Mouse (Mus musculus): Measurements from ENCODE around the gene Ssc4d. TPM values are rescaled to one million over a fixed set of nuclear protein-coding genes. Genes with fewer than 3 reads are reported as not detected.

Ssc4d gene
- polyA plus RNA-seq, 1 experiment from 2014 or later = 3.5 TPM

- Histone ChIP-seq H3K4me2 (no peak overlapping the region), H3K4me1 (no peaks in the 10 kb centered on the region), H3K4me3 (no peak overlapping the region), H3K36me3 (no peaks in the 10 kb centered on the region), H3K9me3 (no peaks in the 10 kb centered on the region), H3K27ac (no peak overlapping the region), H3K27me3 (no peaks in the 10 kb centered on the region), H3K9ac (no peak overlapping the region)
- WGBS = 79% methylated on average over 7 of the region's 7 CpGs
- no peak for ATAC-seq (ENCODE audit: borderline replicate concordance, extremely low read depth, low FRiP score, low TSS enrichment)
Measured at GRCm38 (mm10) chr5:135971876-135972275, 2.5 kb downstream of the Ssc4d start.

- Histone ChIP-seq H3K36me3 (no peaks in the 10 kb centered on the region), H3K27me3 (no peaks in the 10 kb centered on the region), H3K4me2 (no peak overlapping the region), H3K9ac (no peak overlapping the region), H3K9me3 (no peaks in the 10 kb centered on the region), H3K4me1 (peaks cover 5% of the 10 kb centered on the region), H3K27ac (no peak overlapping the region), H3K4me3 (no peak overlapping the region)
- 67% methylated on average over 6 of the region's 6 CpGs for WGBS
- ATAC-seq (ENCODE audit: borderline replicate concordance, extremely low read depth, low FRiP score, low TSS enrichment) = no peak
Measured at GRCm38 (mm10) chr5:135970247-135970646, 4.1 kb downstream of the Ssc4d start.

- H3K4me1 ChIP-seq = peaks cover 5% of the 10 kb centered on the region
- 62% methylated on average over 1 of the region's 1 CpGs for WGBS
- no peak overlapping the region for H3K9ac ChIP-seq
- no peak overlapping the region for H3K27ac ChIP-seq
- H3K27me3 ChIP-seq = no peaks in the 10 kb centered on the region
- ATAC-seq (ENCODE audit: borderline replicate concordance, extremely low read depth, low FRiP score, low TSS enrichment) = no peak
- H3K36me3 ChIP-seq = no peaks in the 10 kb centered on the region
- no peak overlapping the region for H3K4me3 ChIP-seq
- no peak overlapping the region for H3K4me2 ChIP-seq
- no peaks in the 10 kb centered on the region for H3K9me3 ChIP-seq
Measured at GRCm38 (mm10) chr5:135968781-135969180, 5.5 kb downstream of the Ssc4d start.

DNA sequence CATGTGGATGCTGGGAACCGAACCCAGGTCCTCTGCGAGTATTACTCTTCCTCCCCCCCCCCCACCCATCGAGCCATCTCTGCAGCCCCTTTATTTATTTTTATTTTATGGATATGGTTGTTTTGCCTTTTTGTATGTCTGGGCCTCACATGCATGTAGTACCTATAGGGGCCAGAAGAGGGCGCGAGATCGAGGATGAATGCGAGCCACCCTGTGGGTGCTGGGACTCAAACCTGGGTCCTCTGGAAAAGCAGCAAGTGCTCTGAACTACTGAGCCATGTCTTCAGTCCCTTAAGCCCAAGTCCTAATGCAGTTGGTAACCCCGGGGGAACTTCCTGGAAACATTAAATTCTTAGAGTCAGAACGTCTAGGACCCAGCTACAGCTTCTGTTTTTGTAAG lies 7.5 kb downstream of the Ssc4d start:
- H3K4me2 ChIP-seq = no peak overlapping the region

GRCm38 (mm10) chr5:135965501-135965930 lies 8.8 kb downstream of the Ssc4d start:
- no peak for ATAC-seq (ENCODE audit: borderline replicate concordance, extremely low read depth, low FRiP score, low TSS enrichment)
- Histone ChIP-seq H3K4me2 (peak overlapping the region; percentile 58), H3K9ac (no peak overlapping the region), H3K4me3 (peak overlapping the region; percentile 28), H3K27me3 (no peaks in the 10 kb centered on the region), H3K4me1 (peaks cover 16% of the 10 kb centered on the region), H3K36me3 (no peaks in the 10 kb centered on the region), H3K27ac (peak overlapping the region; percentile 68), H3K9me3 (no peaks in the 10 kb centered on the region)
- WGBS = 6% methylated on average over 24 of the region's 24 CpGs

More for the DNA sequence above, 7.5 kb downstream of the Ssc4d start:
- Histone ChIP-seq H3K36me3 (no peaks in the 10 kb centered on the region), H3K9me3 (no peaks in the 10 kb centered on the region), H3K9ac (no peak overlapping the region), H3K4me1 (peaks cover 11% of the 10 kb centered on the region), H3K4me3 (no peak overlapping the region), H3K27ac (no peak overlapping the region), H3K27me3 (no peaks in the 10 kb centered on the region)
- WGBS = 54% methylated on average over 9 of the region's 9 CpGs
- ATAC-seq (ENCODE audit: borderline replicate concordance, extremely low read depth, low FRiP score, low TSS enrichment) = no peak

DNA sequence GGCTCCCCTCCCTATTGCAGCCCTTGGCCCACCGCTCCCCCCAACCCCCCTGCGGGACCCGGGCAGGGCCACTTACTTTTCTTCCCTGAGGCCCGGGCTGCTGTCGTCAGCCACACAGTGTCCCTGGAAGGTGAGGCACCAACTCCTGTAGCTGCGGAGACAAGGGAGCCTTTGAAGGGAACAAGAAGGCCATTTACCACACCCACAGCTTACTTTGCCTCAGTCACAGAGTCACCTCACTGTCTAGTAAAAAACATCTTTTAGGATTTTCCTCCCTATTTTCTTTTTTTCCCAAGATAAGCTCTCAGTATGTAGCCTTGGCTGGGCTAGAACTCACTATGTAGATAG lies 11.1 kb downstream of the Ssc4d start:
- Histone ChIP-seq H3K27ac (peak overlapping the region; percentile 96), H3K4me1 (peaks cover 16% of the 10 kb centered on the region), H3K9ac (peak overlapping the region; percentile 88), H3K27me3 (no peaks in the 10 kb centered on the region), H3K4me3 (peak overlapping the region; percentile 60), H3K4me2 (peak overlapping the region; percentile 98), H3K36me3 (no peaks in the 10 kb centered on the region), H3K9me3 (no peaks in the 10 kb centered on the region)
- WGBS = 9% methylated on average over 6 of the region's 6 CpGs
- no peak for ATAC-seq (ENCODE audit: borderline replicate concordance, extremely low read depth, low FRiP score, low TSS enrichment)

GRCm38 (mm10) chr5:135962492-135963279 lies 11.6 kb downstream of the Ssc4d start:
- peak; percentile 95 for ATAC-seq (ENCODE audit: borderline replicate concordance, extremely low read depth, low FRiP score, low TSS enrichment)
- no peaks in the 10 kb centered on the region for H3K36me3 ChIP-seq
- peak overlapping the region; percentile 96 for H3K27ac ChIP-seq
- WGBS = under 1% methylated on average over 64 of the region's 64 CpGs
- H3K4me3 ChIP-seq = peak overlapping the region; percentile 60
- H3K4me1 ChIP-seq = peaks cover 16% of the 10 kb centered on the region
- H3K27me3 ChIP-seq = no peaks in the 10 kb centered on the region
- H3K4me2 ChIP-seq = peak overlapping the region; percentile 98
- H3K9me3 ChIP-seq = no peaks in the 10 kb centered on the region
- peak overlapping the region; percentile 88 for H3K9ac ChIP-seq

DNA sequence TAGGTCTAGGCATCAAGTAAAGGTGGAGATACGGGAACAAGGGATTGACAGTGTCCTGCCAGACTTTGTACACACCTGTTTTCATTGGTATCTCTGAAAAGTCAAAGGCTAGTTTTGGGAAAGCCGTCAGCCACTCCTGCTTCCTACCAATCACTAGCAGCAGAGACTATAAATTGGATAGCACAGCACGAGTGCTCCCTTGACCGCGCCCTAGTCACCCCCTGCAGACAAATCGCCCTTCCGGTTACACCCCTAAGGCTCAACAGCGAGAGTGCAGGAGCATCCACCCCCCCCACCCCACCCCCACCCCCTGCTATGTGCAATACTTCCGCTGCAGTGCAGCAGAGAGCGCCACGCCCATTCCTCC lies 12.2 kb downstream of the Ssc4d start:
- ATAC-seq (ENCODE audit: borderline replicate concordance, extremely low read depth, low FRiP score, low TSS enrichment) = peak; percentile 76; the same call in 1 of the 2 replicates
- 0 out of 2 replicates have a peak overlapping the region, but pooled peaks have one; percentile 14 for H3K9ac ChIP-seq
- no peaks in the 10 kb centered on the region for H3K27me3 ChIP-seq
- H3K4me3 ChIP-seq = peak overlapping the region; percentile 60
- peak overlapping the region; percentile 98 for H3K4me2 ChIP-seq
- peaks cover 18% of the 10 kb centered on the region for H3K4me1 ChIP-seq
- no peaks in the 10 kb centered on the region for H3K9me3 ChIP-seq
- H3K36me3 ChIP-seq = no peaks in the 10 kb centered on the region
- peak overlapping the region; percentile 96 for H3K27ac ChIP-seq
- under 1% methylated on average over 11 of the region's 11 CpGs for WGBS

DNA sequence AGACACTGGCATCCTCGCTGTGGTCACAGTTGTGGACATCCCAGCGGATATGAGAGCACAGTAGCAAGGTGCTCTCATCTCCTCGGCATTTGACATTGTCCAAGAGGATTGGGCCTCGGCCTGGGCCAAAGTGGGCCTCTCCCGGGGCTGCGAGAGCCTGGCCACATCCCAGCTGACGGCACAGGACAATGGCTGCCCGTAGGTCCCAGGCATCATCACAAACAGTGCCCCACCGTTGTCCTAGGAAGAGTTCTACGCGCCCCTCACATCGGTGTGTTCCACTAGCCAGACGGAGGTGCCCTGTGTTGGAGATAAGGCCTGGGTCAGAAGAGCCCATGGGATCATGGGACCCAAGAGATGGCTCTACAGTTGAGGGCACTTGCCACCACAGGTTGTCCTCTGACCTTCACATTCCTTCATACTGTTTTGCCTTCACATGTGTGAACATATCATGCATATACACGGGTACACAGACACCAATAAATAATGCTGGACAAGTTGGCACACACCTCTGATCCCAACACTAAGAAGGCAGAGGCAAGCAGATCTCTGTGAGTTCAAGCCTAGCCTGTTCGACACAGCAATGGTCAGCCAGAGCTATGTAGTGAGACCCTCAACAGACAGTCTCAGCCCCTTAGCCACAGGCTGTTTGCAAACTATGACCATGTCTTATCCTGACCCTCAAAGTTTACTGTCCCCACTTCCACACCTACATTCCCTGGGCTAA lies 13.3 kb downstream of the Ssc4d start:
- no peak for ATAC-seq (ENCODE audit: borderline replicate concordance, extremely low read depth, low FRiP score, low TSS enrichment)

DNA sequence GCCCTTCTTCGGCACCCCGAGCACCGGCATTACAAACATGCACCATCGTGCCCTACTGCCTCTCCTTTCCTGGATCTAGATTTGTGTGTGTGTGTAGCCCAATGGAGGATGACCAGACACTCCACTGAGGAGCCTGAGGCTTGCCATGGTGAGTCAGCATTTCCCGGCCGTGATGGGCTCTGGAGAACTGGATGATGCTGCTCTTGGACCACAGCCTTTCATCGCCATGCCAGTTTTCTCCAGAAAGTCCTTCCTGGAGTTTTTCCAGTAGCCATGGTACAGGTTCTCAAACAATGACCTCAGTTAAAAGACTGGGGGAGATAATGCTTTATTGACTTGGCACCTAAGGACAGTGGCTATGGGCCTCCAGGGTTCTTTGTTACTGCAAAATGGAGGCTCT lies 14.4 kb downstream of the Ssc4d start:
- no peaks in the 10 kb centered on the region for H3K27me3 ChIP-seq
- H3K27ac ChIP-seq = no peak overlapping the region

More for the DNA sequence above, 13.3 kb downstream of the Ssc4d start:
- Histone ChIP-seq H3K27ac (peak overlapping the region; percentile 96), H3K4me2 (0 out of 2 replicates have a peak overlapping the region, but pooled peaks have one; percentile 98), H3K4me1 (peaks cover 24% of the 10 kb centered on the region), H3K9ac (no peak overlapping the region), H3K36me3 (no peaks in the 10 kb centered on the region), H3K4me3 (no peak overlapping the region), H3K9me3 (no peaks in the 10 kb centered on the region), H3K27me3 (no peaks in the 10 kb centered on the region)
- 94% methylated on average over 15 of the region's 15 CpGs for WGBS

GRCm38 (mm10) chr5:135958367-135958766 lies 16.0 kb downstream of the Ssc4d start:
- no peak for ATAC-seq (ENCODE audit: borderline replicate concordance, extremely low read depth, low FRiP score, low TSS enrichment)
- 92% methylated on average over 4 of the region's 4 CpGs for WGBS
- Histone ChIP-seq H3K27me3 (no peaks in the 10 kb centered on the region), H3K4me1 (peaks cover 18% of the 10 kb centered on the region), H3K4me3 (no peak overlapping the region), H3K36me3 (no peaks in the 10 kb centered on the region), H3K9me3 (no peaks in the 10 kb centered on the region), H3K27ac (peak overlapping the region; percentile 89), H3K4me2 (peak overlapping the region; percentile 55; the same call in 1 of the 2 replicates), H3K9ac (no peak overlapping the region)

More for the DNA sequence above, 14.4 kb downstream of the Ssc4d start:
- Histone ChIP-seq H3K9me3 (no peaks in the 10 kb centered on the region), H3K4me1 (peaks cover 19% of the 10 kb centered on the region), H3K36me3 (no peaks in the 10 kb centered on the region), H3K9ac (no peak overlapping the region), H3K4me3 (no peak overlapping the region), H3K4me2 (no peak overlapping the region)
- ATAC-seq (ENCODE audit: borderline replicate concordance, extremely low read depth, low FRiP score, low TSS enrichment) = no peak
- WGBS = 89% methylated on average over 7 of the region's 7 CpGs

All from lung, embryonic 15.5 days (tissue).